Mouse (Mus musculus) neural tube, embryonic 14.5 days (tissue): ENCODE data around the gene Ntmt1. TPM values are rescaled to one million over a fixed set of nuclear protein-coding genes. Genes with fewer than 3 reads are reported as not detected.

Experiments used
- ATAC-seq: fragments of 200-750 bp; cut with Nextera tagmentation; 2 replicates; pipeline ENCODE4 v1.8.0; 2017; ENCODE audit warnings: low read depth, mild to moderate bottlenecking, moderate TSS enrichment, moderate library complexity
- H3K27ac ChIP-seq: fragments of 300-500 bp; sonication (generic); 2 replicates; pipeline ENCODE4 v1.5.1; 2014; ENCODE audit warnings: low read depth, mild to moderate bottlenecking, control low read depth, low read length, moderate library complexity, mixed read lengths
- H3K27me3 ChIP-seq: fragments of 300-500 bp; sonication (generic); 2 replicates; pipeline ENCODE4 v1.6.1; 2014; ENCODE audit warnings: low read length; ENCODE audit not compliant: control insufficient read depth, insufficient read depth
- H3K36me3 ChIP-seq: fragments of 300-500 bp; sonication (generic); 2 replicates; pipeline ENCODE4 v1.6.1; 2014; ENCODE audit warnings: low read length, mixed read lengths; ENCODE audit not compliant: control insufficient read depth, insufficient read depth
- H3K4me1 ChIP-seq: fragments of 300-500 bp; sonication (generic); 2 replicates; pipeline ENCODE4 v1.6.1; 2014; ENCODE audit warnings: low read length; ENCODE audit not compliant: control insufficient read depth, insufficient read depth
- H3K4me2 ChIP-seq: fragments of 300-500 bp; sonication (generic); 2 replicates; pipeline ENCODE4 v1.6.1; 2014; ENCODE audit warnings: mild to moderate bottlenecking, low read depth, low read length, control low read depth
- H3K4me3 ChIP-seq: fragments of 300-500 bp; sonication (generic); 2 replicates; pipeline ENCODE4 v1.5.1; 2014; ENCODE audit warnings: low read depth, low read length, control low read depth, mixed read lengths
- H3K9ac ChIP-seq: fragments of 300-500 bp; sonication (generic); replicated peaks from 2 replicates; pipeline ENCODE4 v1.6.1; 2014; ENCODE audit warnings: low read depth, mild to moderate bottlenecking, control low read depth, low read length, mixed read lengths
- H3K9me3 ChIP-seq: fragments of 300-500 bp; sonication (generic); 2 replicates; pipeline ENCODE4 v1.6.1; 2016; ENCODE audit warnings: low read length; ENCODE audit not compliant: control insufficient read depth
- WGBS: fragments of 180-500 bp; shearing (Covaris S2); extraction: QIAGEN DNeasy Blood & Tissue Kit; methylation state at CpG from one replicate; pipeline ENCODE4 v1.1.7; 2014; 5-methylcytosine and 5-hydroxymethylcytosine counted together
- polyA plus RNA-seq: library from polyadenylated mRNA; unstranded; fragments of >200 nt; fragmentation: Nextera tagmentation; extraction: Ambion mirVana; gene quantifications from 2 replicates; pipeline ENCODE4 v1.2.1, GENCODE M21; 2014

Ntmt1 gene
- polyA plus RNA-seq, 1 experiment from 2014 or later: 112 TPM

GRCm38 (mm10) chr2:30863574-30863973 lies 55.9 kb downstream of the Ntmt1 start:
- no peak for ATAC-seq
- no peak overlapping the region for H3K4me2 ChIP-seq

GRCm38 (mm10) chr2:30864968-30865381 lies 57.3 kb downstream of the Ntmt1 start:
- 3% methylated on average over 25 of the region's 35 CpGs for WGBS
- 0 out of 2 replicates have a peak overlapping the region, but pooled peaks have one; percentile 8 for H3K9ac ChIP-seq
- peak overlapping the region; percentile 42 for H3K4me2 ChIP-seq
- no peak overlapping the region for H3K27ac ChIP-seq
- peak overlapping the region; percentile 18; the same call in 1 of the 2 replicates for H3K4me3 ChIP-seq
- no peaks in the 10 kb centered on the region for H3K4me1 ChIP-seq
- no peaks in the 10 kb centered on the region for H3K9me3 ChIP-seq
- ATAC-seq: no peak
- H3K27me3 ChIP-seq: peaks cover 9% of the 10 kb centered on the region
- H3K36me3 ChIP-seq: no peaks in the 10 kb centered on the region

More at GRCm38 (mm10) chr2:30863574-30863973, 55.9 kb downstream of the Ntmt1 start:
- Histone ChIP-seq H3K9me3 (no peaks in the 10 kb centered on the region), H3K4me3 (no peak overlapping the region), H3K27me3 (peaks cover 9% of the 10 kb centered on the region), H3K4me1 (no peaks in the 10 kb centered on the region), H3K27ac (no peak overlapping the region), H3K9ac (no peak overlapping the region), H3K36me3 (no peaks in the 10 kb centered on the region)
- 78% methylated on average over 9 of the region's 9 CpGs for WGBS

GRCm38 (mm10) chr2:30865426-30865825 lies 57.8 kb downstream of the Ntmt1 start:
- Histone ChIP-seq H3K4me3 (no peak overlapping the region), H3K4me1 (no peaks in the 10 kb centered on the region), H3K9me3 (no peaks in the 10 kb centered on the region), H3K4me2 (no peak overlapping the region), H3K27me3 (peaks cover 9% of the 10 kb centered on the region), H3K27ac (no peak overlapping the region), H3K36me3 (no peaks in the 10 kb centered on the region), H3K9ac (no peak overlapping the region)
- no peak for ATAC-seq
- WGBS: 52% methylated on average over 3 of the region's 3 CpGs

GRCm38 (mm10) chr2:30870863-30871262 lies 63.2 kb downstream of the Ntmt1 start:
- Histone ChIP-seq H3K4me1 (no peaks in the 10 kb centered on the region), H3K9me3 (no peaks in the 10 kb centered on the region), H3K4me2 (no peak overlapping the region), H3K9ac (no peak overlapping the region), H3K36me3 (no peaks in the 10 kb centered on the region), H3K27ac (no peak overlapping the region), H3K27me3 (no peaks in the 10 kb centered on the region), H3K4me3 (no peak overlapping the region)
- ATAC-seq: no peak
- 79% methylated on average over 8 of the region's 8 CpGs for WGBS

Other genes starting within 250 kb of the Ntmt1 start
- gene Cstad, start 212.8 kb upstream of the Ntmt1 start, polyA plus RNA-seq: 1.2 and 1.3 TPM in 2 replicates
- gene 1700001O22Rik, start 4.2 kb upstream of the Ntmt1 start, polyA plus RNA-seq: 0.89 and 1.9 TPM in 2 replicates
- 35.9 and 36.9 TPM in 2 replicates for gene Asb6, start 22.5 kb downstream of the Ntmt1 start, polyA plus RNA-seq
- gene Prrx2, start 27.1 kb downstream of the Ntmt1 start, polyA plus RNA-seq: 0.70 and 0.99 TPM in 2 replicates
- gene Ptges, start 122.0 kb downstream of the Ntmt1 start, polyA plus RNA-seq: 1.6 and 1.8 TPM in 2 replicates
- 16.3 and 17.5 TPM in 2 replicates for gene Tor1b, start 145.1 kb downstream of the Ntmt1 start, polyA plus RNA-seq
- 81.5 and 93.1 TPM in 2 replicates for gene Tor1a, start 160.1 kb downstream of the Ntmt1 start, polyA plus RNA-seq
- 75.7 and 81.5 TPM in 2 replicates for gene BC005624, start 174.4 kb downstream of the Ntmt1 start, polyA plus RNA-seq
- 32.6 and 41.5 TPM in 2 replicates for gene Usp20, start 174.5 kb downstream of the Ntmt1 start, polyA plus RNA-seq